In genomic region chr15:83772953-83773352, GRCm38 (mm10) we compare ENCODE assay signal across 14 mouse cellular contexts. TPM values are rescaled to one million over a fixed set of nuclear protein-coding genes. Genes with fewer than 3 reads are reported as not detected.
DNase-seq lines count a peak whose midpoint lies in the region; ATAC-seq lines count a peak whose summit lies in the region.
"Had no signal": no experiment of that assay in that cellular context is flagged by ENCODE, and none has a peak within 500 bp of the region (broad histone marks: within the 10 kb centered on the region; RNA-seq: fewer than 3 reads in every experiment).

No protein-coding gene starts in this region.

- H3K36me3 ChIP-seq in heart, embryonic 11.5 days (ENCODE audit: control insufficient read depth, insufficient read depth, low read length) = no peaks in the 10 kb centered on the region
- H3K36me3 ChIP-seq: embryonic facial prominence, embryonic 15.5 days; forebrain, embryonic 15.5 days; stomach, embryonic 15.5 days had no signal

- no peak overlapping the region for H3K4me2 ChIP-seq in heart, embryonic 11.5 days
- H3K4me2 ChIP-seq: embryonic facial prominence, embryonic 15.5 days; forebrain, embryonic 15.5 days; lung, embryonic 14.5 days; stomach, embryonic 15.5 days had no signal

- H3K27ac ChIP-seq in heart, embryonic 11.5 days (ENCODE audit: low read depth, low read length) = no peak overlapping the region
- H3K27ac ChIP-seq: embryonic facial prominence, embryonic 15.5 days; heart, adult 2 months; stomach, embryonic 15.5 days had no signal

- H3K9me3 ChIP-seq in heart, embryonic 11.5 days (replicated peaks; ENCODE audit: control insufficient read depth, low read length) = no peaks in the 10 kb centered on the region
- H3K9me3 ChIP-seq: embryonic facial prominence, embryonic 15.5 days; forebrain, embryonic 15.5 days; stomach, embryonic 15.5 days had no signal

- 79% methylated on average over 4 of the region's 4 CpGs for WGBS in heart, embryonic 11.5 days (ENCODE audit: insufficient replicate concordance)

- peak; percentile 89 for DNase-seq in heart, adult 11 months
- peak; percentile 9 to 37 for DNase-seq in kidney, adult 8-10 months
- DNase-seq in kidney, postnatal 14 days = no peak
- DNase-seq in Muller cell, postnatal 12 days (ENCODE audit: inconsistent ontology term) = peak; percentile 17
- DNase-seq in frontal cortex, adult 2 months (ENCODE audit: extremely low spot score in 1 of 2, low spot score in 1 of 2) = peak; percentile 41 to 61
- DNase-seq in thymus, postnatal 10 days (ENCODE audit: low spot score in 2 of 2) = no peak
- DNase-seq: thymus, postnatal 25 days had no signal

- no peak for ATAC-seq in heart, embryonic 11.5 days (replicated peaks; ENCODE audit: insufficient number of reproducible peaks, low FRiP score, low TSS enrichment)
- ATAC-seq: activated CD4-positive, CD25-positive, alpha-beta regulatory T cell, adult 4 months had no signal

- no peaks in the 10 kb centered on the region for H3K4me1 ChIP-seq in heart, embryonic 11.5 days (ENCODE audit: control insufficient read depth, insufficient read depth, low read length)
- H3K4me1 ChIP-seq: embryonic facial prominence, embryonic 15.5 days; stomach, embryonic 15.5 days had no signal

- peaks cover 43% of the 10 kb centered on the region for H3K27me3 ChIP-seq in heart, embryonic 11.5 days (ENCODE audit: control insufficient read depth, insufficient read depth, low read length)
- H3K27me3 ChIP-seq: forebrain, embryonic 15.5 days had no signal

- no peak overlapping the region for H3K9ac ChIP-seq in heart, embryonic 11.5 days (ENCODE audit: low read depth, low read length)
- H3K9ac ChIP-seq: embryonic facial prominence, embryonic 15.5 days; forebrain, embryonic 15.5 days; lung, embryonic 14.5 days; stomach, embryonic 15.5 days had no signal

- H3K4me3 ChIP-seq in heart, embryonic 11.5 days (ENCODE audit: low read depth, low read length) = no peak overlapping the region
- H3K4me3 ChIP-seq: embryonic facial prominence, embryonic 15.5 days; forebrain, embryonic 15.5 days; heart, adult 2 months; stomach, embryonic 15.5 days had no signal

RNA-seq across cellular contexts. Expression of gene Mpped1, which starts 6.3 kb away (rescaled TPM):
- polyA plus RNA-seq in heart, embryonic 11.5 days (2014; fragmentation: Nextera tagmentation; extraction: Ambion mirVana) = 0.11 and 0.27 TPM in 2 replicates
- 127 and 144 TPM in 2 replicates for polyA plus RNA-seq in frontal cortex, adult 2 months (2012; rRNA removed)
- polyA plus RNA-seq: activated CD4-positive, CD25-positive, alpha-beta regulatory T cell, adult 4 months; heart, adult 2 months had no signal

RNA-seq across cellular contexts. Expression of gene Scube1, which starts 48.1 kb away (rescaled TPM):
- polyA plus RNA-seq in heart, embryonic 11.5 days (2014; fragmentation: Nextera tagmentation; extraction: Ambion mirVana) = 9.3 and 10.2 TPM in 2 replicates
- polyA plus RNA-seq in frontal cortex, adult 2 months (2012; rRNA removed) = 38.6 and 41.9 TPM in 2 replicates
- polyA plus RNA-seq: activated CD4-positive, CD25-positive, alpha-beta regulatory T cell, adult 4 months had no signal

Comparison
In these comparisons a context has a peak if more than half of its experiments do, and no peak if none do; other contexts are left out.
1. DNase-seq: peak in heart, adult 11 months (single experiment), kidney, adult 8-10 months (2 of 2), Muller cell, postnatal 12 days (single experiment) and frontal cortex, adult 2 months (2 of 2); none in kidney, postnatal 14 days (single experiment) and thymus, postnatal 10 days (0 of 2).
2. RNA of gene Mpped1, which starts 6.3 kb away (polyA plus RNA-seq): 127 to 144 TPM in frontal cortex, adult 2 months; 0.11 to 0.27 TPM in heart, embryonic 11.5 days; every median in the first group is over 100 times any median in the second.